Mouse (Mus musculus): ENCODE results near the gene Ppme1. TPM values are rescaled to one million over a fixed set of nuclear protein-coding genes. Genes with fewer than 3 reads are reported as not detected.

Ppme1 gene
- polyA plus RNA-seq, 1 experiment: 63.6 TPM

Other genes with a start within 250 kb of the Ppme1 start
- 5.2 and 6.8 TPM in 2 replicates for gene Lipt2, start 213.0 kb downstream of the Ppme1 start, polyA plus RNA-seq (2012; rRNA removed)
- 2.4 and 2.7 TPM in 2 replicates for gene Kcne3, start 195.8 kb downstream of the Ppme1 start, polyA plus RNA-seq (2012; rRNA removed)
- gene Pgm2l1, start 144.9 kb downstream of the Ppme1 start, polyA plus RNA-seq (2012; rRNA removed): 4.9 and 5.2 TPM in 2 replicates
- gene P4ha3, start 86.8 kb downstream of the Ppme1 start, polyA plus RNA-seq (2012; rRNA removed): 1.2 and 2.0 TPM in 2 replicates
- 14.7 and 17.2 TPM in 2 replicates for gene C2cd3, start 74 bp downstream of the Ppme1 start, polyA plus RNA-seq (2012; rRNA removed)
- 0.49 and 1.3 TPM in 2 replicates for gene Ucp3, start 100.7 kb upstream of the Ppme1 start, polyA plus RNA-seq (2012; rRNA removed)
- gene Ucp2, start 121.0 kb upstream of the Ppme1 start, polyA plus RNA-seq (2012; rRNA removed): 209 and 247 TPM in 2 replicates
- gene Dnajb13, start 142.7 kb upstream of the Ppme1 start, polyA plus RNA-seq (2012; rRNA removed): 1.1 and 1.7 TPM in 2 replicates
- gene Coa4, start 164.8 kb upstream of the Ppme1 start, polyA plus RNA-seq (2012; rRNA removed): 21.4 and 23.7 TPM in 2 replicates
- 72.7 and 84.8 TPM in 2 replicates for gene Rab6a, start 235.1 kb upstream of the Ppme1 start, polyA plus RNA-seq (2012; rRNA removed)
- 54.3 TPM in 2 replicates for gene Mrpl48, start 236.0 kb upstream of the Ppme1 start, polyA plus RNA-seq (2012; rRNA removed)

All from urinary bladder, adult 2 months (tissue).